19 mouse cellular contexts compared by ENCODE assay signal in the genomic region with DNA sequence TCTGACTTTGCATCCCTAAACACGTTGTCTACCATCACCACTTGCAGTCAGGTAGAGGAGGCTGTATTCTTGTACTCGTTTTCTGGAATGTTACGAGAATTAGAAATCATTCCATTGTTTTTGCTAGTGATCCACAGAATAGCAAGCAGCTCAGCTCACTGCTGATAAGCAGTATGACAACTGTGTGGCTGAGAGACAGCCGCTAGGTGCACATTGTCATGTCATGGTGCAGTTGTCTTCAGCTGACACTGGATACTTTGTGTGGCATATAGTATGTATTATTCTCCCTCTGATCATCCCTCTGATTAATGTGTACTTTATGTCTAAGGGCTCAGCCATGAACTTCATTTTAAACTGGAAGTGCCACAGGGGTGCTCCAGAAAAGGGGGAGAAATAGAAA.
"Had no signal": no experiment of that assay in that cellular context is flagged by ENCODE, and none has a peak within 500 bp of the region (broad histone marks: within the 10 kb centered on the region; RNA-seq: fewer than 3 reads in every experiment).

No protein-coding gene starts in this region.

- H3K27me3 ChIP-seq: liver, embryonic 12.5 days; midbrain, embryonic 13.5 days; midbrain, embryonic 15.5 days; neural tube, embryonic 13.5 days; neural tube, embryonic 15.5 days had no signal

- H3K9ac ChIP-seq: liver, embryonic 12.5 days; liver, embryonic 14.5 days; lung, embryonic 14.5 days; midbrain, embryonic 13.5 days; midbrain, embryonic 15.5 days; neural tube, embryonic 13.5 days; neural tube, embryonic 15.5 days had no signal

- H3K27ac ChIP-seq: liver, embryonic 12.5 days; liver, embryonic 14.5 days; midbrain, embryonic 10.5 days; midbrain, embryonic 13.5 days; midbrain, embryonic 15.5 days; neural tube, embryonic 13.5 days; neural tube, embryonic 15.5 days had no signal

- H3K4me1 ChIP-seq: liver, embryonic 12.5 days; midbrain, embryonic 10.5 days; midbrain, embryonic 13.5 days; midbrain, embryonic 15.5 days; neural tube, embryonic 13.5 days; neural tube, embryonic 15.5 days had no signal

- ATAC-seq: liver, embryonic 12.5 days; midbrain, embryonic 13.5 days; midbrain, embryonic 15.5 days had no signal

- H3K36me3 ChIP-seq: liver, embryonic 12.5 days; midbrain, embryonic 10.5 days; midbrain, embryonic 13.5 days; midbrain, embryonic 15.5 days; neural tube, embryonic 13.5 days; neural tube, embryonic 15.5 days had no signal

- H3K4me3 ChIP-seq: liver, embryonic 12.5 days; midbrain, embryonic 10.5 days; midbrain, embryonic 13.5 days; midbrain, embryonic 15.5 days; neural tube, embryonic 13.5 days; neural tube, embryonic 15.5 days had no signal

- DNase-seq: lung, adult 18-20 months; lung, embryonic 14.5 days; lung, postnatal 10 days; lung, postnatal 4 days; retina, postnatal 1 day; right cerebral cortex, adult 18-20 months; right cerebral cortex, postnatal 25 days; right cerebral cortex, postnatal 4 days; spleen, adult 18-20 months; thymus, adult 18-20 months; thymus, postnatal 14 days; thymus, postnatal 36 days had no signal

- H3K4me2 ChIP-seq: liver, embryonic 12.5 days; lung, embryonic 14.5 days; midbrain, embryonic 13.5 days; midbrain, embryonic 15.5 days; neural tube, embryonic 13.5 days; neural tube, embryonic 15.5 days had no signal

- H3K9me3 ChIP-seq: liver, embryonic 12.5 days; midbrain, embryonic 10.5 days; midbrain, embryonic 13.5 days; midbrain, embryonic 15.5 days; neural tube, embryonic 13.5 days; neural tube, embryonic 15.5 days had no signal
